Mouse (Mus musculus): ENCODE data around the gene Slc16a12.

DNA sequence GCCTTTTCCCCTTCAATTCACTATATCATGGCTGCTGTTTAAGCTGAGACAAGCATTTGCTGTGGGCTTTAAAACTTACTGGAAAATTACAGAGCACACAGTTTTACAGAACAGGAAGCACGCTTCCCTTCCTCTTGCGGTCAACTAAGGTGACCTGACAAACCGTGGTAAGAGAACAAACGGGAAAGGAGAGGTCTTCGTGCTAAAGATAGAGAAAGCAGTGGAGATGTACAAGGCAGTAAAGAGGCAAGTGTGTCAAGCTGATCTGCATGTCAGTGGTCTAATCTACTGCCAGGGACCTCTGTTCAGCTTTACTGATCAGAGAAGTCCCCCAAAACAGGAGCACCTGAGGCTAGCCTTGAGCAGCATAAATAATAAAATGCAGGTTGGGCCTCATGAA lies 21.7 kb downstream of the Slc16a12 start:
- TF ChIP-seq CTCF (IDR thresholded peaks at IDR 0.05; ENCODE audit: extremely low read depth, insufficient read depth, low read length) (no peak), POLR2A (IDR thresholded peaks at IDR 0.05; ENCODE audit: extremely low read depth, insufficient read depth, low read length) (no peak)

Measured in cortical plate, adult 2 months (tissue).